Mouse (Mus musculus) intestine, postnatal 0 days (tissue): ENCODE results near the gene D1Ertd622e. TPM values are rescaled to one million over a fixed set of nuclear protein-coding genes. Genes with fewer than 3 reads are reported as not detected.

Experiments used
- ATAC-seq: fragments of 200-750 bp; cut with Nextera tagmentation; 2 replicates; pipeline ENCODE4 v1.8.0; 2017; ENCODE audit warnings: mild to moderate bottlenecking, moderate TSS enrichment, moderate library complexity
- H3K27ac ChIP-seq: fragments of 300-500 bp; sonication (generic); 2 replicates; pipeline ENCODE4 v1.5.1; 2014; ENCODE audit warnings: mild to moderate bottlenecking, low read depth, low read length, moderate library complexity
- H3K27me3 ChIP-seq: fragments of 300-500 bp; sonication (generic); replicated peaks from 2 replicates; pipeline ENCODE4 v1.6.1; 2014; ENCODE audit warnings: low read length, mixed read lengths; ENCODE audit not compliant: control insufficient read depth, insufficient read depth
- H3K36me3 ChIP-seq: fragments of 300-500 bp; sonication (generic); 2 replicates; pipeline ENCODE4 v1.6.1; 2014; ENCODE audit warnings: mild to moderate bottlenecking, moderate library complexity; ENCODE audit not compliant: control insufficient read depth, insufficient read depth
- H3K4me1 ChIP-seq: fragments of 300-500 bp; sonication (generic); replicated peaks from 2 replicates; pipeline ENCODE4 v1.6.1; 2014; ENCODE audit warnings: antibody characterized with exemption, low read length, mixed read lengths; ENCODE audit not compliant: control insufficient read depth, insufficient read depth
- H3K4me2 ChIP-seq: fragments of 300-500 bp; sonication (generic); replicated peaks from 2 replicates; pipeline ENCODE4 v1.6.1; 2014; ENCODE audit warnings: low read depth, mild to moderate bottlenecking, moderate library complexity
- H3K4me3 ChIP-seq: fragments of 300-500 bp; sonication (generic); 2 replicates; pipeline ENCODE4 v1.5.1; 2014; ENCODE audit warnings: low read depth, low read length
- H3K9ac ChIP-seq: fragments of 300-500 bp; sonication (generic); 2 replicates; pipeline ENCODE4 v1.6.1; 2014; ENCODE audit warnings: mild to moderate bottlenecking, low read depth, low read length
- H3K9me3 ChIP-seq: fragments of 300-500 bp; sonication (generic); 2 replicates; pipeline ENCODE4 v1.6.1; 2016; ENCODE audit warnings: mixed run types; ENCODE audit not compliant: control insufficient read depth
- CTCF ChIP-seq: sonication (generic); IDR thresholded peaks from 2 replicates; pipeline ENCODE4 v1.5.1; 2016; ENCODE audit warnings: low read depth, mild to moderate bottlenecking, control low read depth, antibody characterized with exemption, moderate library complexity
- WGBS: fragments of 180-500 bp; shearing (Covaris S2); extraction: QIAGEN DNeasy Blood & Tissue Kit; methylation state at CpG from one replicate; pipeline ENCODE4 v1.1.7; 2014; 5-methylcytosine and 5-hydroxymethylcytosine counted together
- polyA plus RNA-seq: library from polyadenylated mRNA; unstranded; fragments of >200 nt; fragmentation: Nextera tagmentation; extraction: Ambion mirVana; gene quantifications from 2 replicates; pipeline ENCODE4 v1.2.1, GENCODE M21; 2015

Gene D1Ertd622e
- polyA plus RNA-seq, 1 experiment from 2014 or later, result 29.5 TPM

DNA sequence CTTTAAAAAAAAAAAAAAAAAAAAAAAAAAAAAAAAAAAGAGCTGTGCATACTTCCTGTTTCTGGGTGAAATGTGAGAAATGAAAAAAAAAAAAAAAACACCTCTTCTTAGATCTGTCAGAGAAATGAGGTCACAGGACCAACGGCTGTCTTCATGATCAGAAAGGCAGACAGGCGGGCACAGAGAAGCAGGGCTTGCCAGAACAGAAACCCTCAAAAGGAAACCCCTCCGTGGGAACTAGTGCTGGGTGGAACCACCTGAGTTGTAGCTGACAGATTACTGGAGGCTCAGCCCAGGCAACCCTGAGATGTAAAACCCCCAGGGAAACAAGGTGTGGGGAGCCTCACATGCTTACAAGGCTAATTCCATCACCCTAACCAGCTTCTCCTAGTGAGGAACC is 81.6 kb downstream of the D1Ertd622e start:
- no peaks in the 10 kb centered on the region for H3K9me3 ChIP-seq
- H3K27me3 ChIP-seq, result no peaks in the 10 kb centered on the region
- no peaks in the 10 kb centered on the region; the same call in 1 of the 2 replicates for H3K4me1 ChIP-seq
- no peak overlapping the region for H3K4me2 ChIP-seq
- H3K9ac ChIP-seq, result no peak overlapping the region
- no peaks in the 10 kb centered on the region for H3K36me3 ChIP-seq
- no peak for TF ChIP-seq CTCF
- peak overlapping the region; percentile 86 for H3K27ac ChIP-seq
- peak; percentile 55 for ATAC-seq
- WGBS, result 47% methylated on average over 3 of the region's 3 CpGs
- H3K4me3 ChIP-seq, result no peak overlapping the region

DNA sequence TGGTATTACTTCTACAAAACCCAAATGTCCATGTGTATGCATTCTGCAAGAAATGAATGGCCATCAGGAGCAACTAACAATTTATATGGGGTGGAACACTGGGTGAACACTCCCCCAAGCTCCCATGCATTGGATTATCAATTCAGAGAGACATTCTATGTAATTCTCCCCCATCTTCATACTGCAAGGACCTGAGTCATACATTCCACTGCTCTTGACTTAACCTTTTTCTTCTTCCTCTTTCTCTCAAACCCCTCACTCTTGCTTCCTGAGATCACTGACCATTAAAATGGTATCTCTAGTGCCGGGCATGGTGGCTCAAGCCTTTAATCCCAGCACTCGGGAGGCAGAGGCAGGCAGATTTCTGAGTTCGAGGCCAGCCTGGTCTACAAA is 83.9 kb downstream of the D1Ertd622e start:
- H3K27ac ChIP-seq, result peak overlapping the region; percentile 35; the same call in 1 of the 2 replicates
- no peaks in the 10 kb centered on the region for H3K27me3 ChIP-seq
- H3K4me1 ChIP-seq, result no peaks in the 10 kb centered on the region; the same call in 1 of the 2 replicates
- no peak overlapping the region for H3K4me3 ChIP-seq
- no peak for TF ChIP-seq CTCF
- WGBS, result 92% methylated on average over 3 of the region's 3 CpGs
- ATAC-seq, result no peak
- H3K9me3 ChIP-seq, result no peaks in the 10 kb centered on the region
- H3K36me3 ChIP-seq, result no peaks in the 10 kb centered on the region
- H3K4me2 ChIP-seq, result no peak overlapping the region
- no peak overlapping the region for H3K9ac ChIP-seq

DNA sequence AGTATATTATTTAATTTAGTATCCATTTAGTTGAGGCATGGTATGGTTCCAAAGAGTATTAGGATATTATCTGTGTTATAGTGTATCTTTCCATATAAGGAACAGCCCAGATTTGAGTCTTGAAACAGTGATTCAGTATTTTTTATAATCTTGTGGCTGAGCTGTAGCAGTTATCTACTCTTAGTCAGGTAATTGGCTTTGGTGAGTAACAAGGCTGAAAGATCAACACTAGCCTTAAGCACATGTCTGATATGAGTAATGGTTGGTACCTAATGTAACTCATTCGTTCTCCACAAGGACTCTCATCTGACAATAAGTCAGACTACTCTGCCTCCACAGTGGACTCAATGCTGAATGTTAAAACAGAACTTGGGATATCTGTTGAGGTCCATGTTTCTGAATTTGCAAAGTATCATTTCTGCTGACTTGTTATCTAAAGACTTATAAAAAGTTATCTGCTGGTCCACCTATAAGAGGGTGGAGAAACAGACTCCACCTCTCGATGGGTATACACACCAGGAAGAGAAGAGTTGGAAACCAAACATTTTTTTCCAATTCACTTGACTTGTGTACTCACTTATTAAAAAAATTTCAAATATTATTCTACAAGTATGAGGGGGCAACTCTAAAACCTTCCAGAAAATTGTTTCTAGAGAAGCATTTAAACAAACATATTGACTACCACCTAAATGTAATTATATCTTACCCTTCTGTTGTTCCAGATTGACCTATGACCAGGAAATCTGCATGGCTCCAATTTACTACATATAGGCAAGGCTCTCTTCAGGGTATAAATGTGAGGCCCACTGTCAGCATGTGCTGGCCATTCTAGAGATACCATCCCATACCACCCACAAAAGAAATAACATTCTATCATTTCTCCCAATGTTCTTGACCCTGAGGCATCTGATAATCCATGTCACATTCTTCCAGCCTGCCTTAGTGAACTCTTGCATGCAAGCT is 84.5 kb downstream of the D1Ertd622e start:
- H3K9ac ChIP-seq, result no peak overlapping the region
- no peaks in the 10 kb centered on the region for H3K9me3 ChIP-seq
- no peaks in the 10 kb centered on the region; the same call in 1 of the 2 replicates for H3K4me1 ChIP-seq
- no peak overlapping the region for H3K4me2 ChIP-seq
- ATAC-seq, result peak; percentile 84
- 34% methylated on average over 2 of the region's 2 CpGs for WGBS
- H3K27me3 ChIP-seq, result no peaks in the 10 kb centered on the region
- H3K4me3 ChIP-seq, result no peak overlapping the region
- no peak for TF ChIP-seq CTCF
- H3K27ac ChIP-seq, result peak overlapping the region; percentile 35
- no peaks in the 10 kb centered on the region for H3K36me3 ChIP-seq

DNA sequence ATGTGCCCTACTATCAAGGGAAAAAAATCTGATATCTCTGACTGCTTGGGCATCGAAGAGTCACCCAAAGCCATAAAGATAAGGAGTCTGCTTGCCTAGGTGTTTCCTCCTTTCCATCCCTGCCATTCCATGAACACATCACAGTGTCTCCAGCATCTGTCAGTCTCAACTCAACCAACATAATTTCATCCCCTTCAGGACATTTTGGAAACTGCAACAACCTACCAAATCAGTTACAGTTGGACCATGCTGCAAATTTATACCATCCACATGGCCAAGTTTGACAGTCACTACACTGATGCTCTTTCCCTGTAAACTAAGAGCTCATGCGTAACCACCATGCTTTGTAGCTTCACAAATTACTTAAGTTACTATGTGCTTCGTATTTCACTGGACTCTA is 85.3 kb downstream of the D1Ertd622e start:
- H3K4me2 ChIP-seq, result no peak overlapping the region
- H3K27me3 ChIP-seq, result no peaks in the 10 kb centered on the region
- no peak overlapping the region for H3K9ac ChIP-seq
- H3K4me3 ChIP-seq, result no peak overlapping the region
- no peak overlapping the region; the same call in 1 of the 2 replicates for H3K27ac ChIP-seq
- no peaks in the 10 kb centered on the region; the same call in 1 of the 2 replicates for H3K4me1 ChIP-seq
- no peaks in the 10 kb centered on the region for H3K9me3 ChIP-seq
- peak; percentile 39 for ATAC-seq
- peak; percentile 40; the same call in 1 of the 2 replicates for TF ChIP-seq CTCF
- 72% methylated on average over 3 of the region's 3 CpGs for WGBS
- no peaks in the 10 kb centered on the region for H3K36me3 ChIP-seq

DNA sequence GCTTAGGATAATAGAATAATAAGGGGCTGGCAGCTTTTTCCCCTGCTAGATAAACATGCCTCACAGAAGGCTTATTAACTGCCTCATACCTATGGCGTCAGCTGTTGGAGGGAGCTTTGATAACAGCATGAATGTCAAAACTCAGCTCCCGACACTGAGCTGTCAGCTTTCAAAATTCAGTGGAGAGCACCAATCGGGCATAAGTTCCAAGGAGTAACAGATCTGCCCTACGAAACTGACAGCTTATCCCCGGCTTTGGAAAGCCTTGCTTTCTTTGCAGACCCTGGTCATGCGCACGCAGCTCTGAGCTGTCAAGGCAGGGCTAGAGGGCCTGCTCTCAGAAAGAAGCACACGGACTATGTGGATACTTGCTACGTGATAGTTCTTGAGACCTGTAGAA is 91.1 kb downstream of the D1Ertd622e start:
- no peak for ATAC-seq
- H3K9me3 ChIP-seq, result no peaks in the 10 kb centered on the region
- no peaks in the 10 kb centered on the region for H3K36me3 ChIP-seq
- H3K27ac ChIP-seq, result no peak overlapping the region
- no peak overlapping the region for H3K4me3 ChIP-seq
- H3K27me3 ChIP-seq, result no peaks in the 10 kb centered on the region
- 70% methylated on average over 9 of the region's 9 CpGs for WGBS
- no peak overlapping the region for H3K4me2 ChIP-seq
- H3K9ac ChIP-seq, result no peak overlapping the region
- no peak for TF ChIP-seq CTCF
- H3K4me1 ChIP-seq, result no peaks in the 10 kb centered on the region

DNA sequence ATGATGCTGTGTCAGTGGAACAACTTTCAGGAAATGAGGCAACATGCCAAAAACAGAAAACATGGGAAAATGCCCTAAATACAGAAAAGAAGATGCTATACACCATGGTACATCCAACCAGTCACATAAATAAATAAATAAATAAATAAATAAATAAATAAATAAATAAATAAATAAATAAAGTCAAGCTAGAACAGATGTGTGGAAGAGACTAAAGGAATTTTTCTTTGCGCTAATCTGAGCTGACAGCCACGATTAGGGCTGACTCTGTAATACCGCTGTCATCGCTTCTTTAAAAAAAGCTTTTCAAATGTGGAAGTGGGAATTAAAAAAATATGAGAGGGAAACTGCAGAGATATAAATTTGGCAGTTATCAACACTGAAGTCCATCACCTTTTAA is 93.9 kb downstream of the D1Ertd622e start:
- TF ChIP-seq CTCF, result no peak
- Histone ChIP-seq H3K4me1 (no peaks in the 10 kb centered on the region), H3K9ac (no peak overlapping the region), H3K27me3 (no peaks in the 10 kb centered on the region), H3K9me3 (no peaks in the 10 kb centered on the region), H3K27ac (no peak overlapping the region), H3K4me2 (no peak overlapping the region), H3K4me3 (no peak overlapping the region), H3K36me3 (no peaks in the 10 kb centered on the region)
- 93% methylated on average over 4 of the region's 4 CpGs for WGBS
- ATAC-seq, result no peak
